Mouse (Mus musculus): ENCODE measurements around the gene Dhps. TPM values are rescaled to one million over a fixed set of nuclear protein-coding genes. Genes with fewer than 3 reads are reported as not detected.

Gene Dhps
- total RNA-seq (2022) = 10 to 100 TPM; 32.7 to 36.4 (median 35.5) TPM

DNA sequence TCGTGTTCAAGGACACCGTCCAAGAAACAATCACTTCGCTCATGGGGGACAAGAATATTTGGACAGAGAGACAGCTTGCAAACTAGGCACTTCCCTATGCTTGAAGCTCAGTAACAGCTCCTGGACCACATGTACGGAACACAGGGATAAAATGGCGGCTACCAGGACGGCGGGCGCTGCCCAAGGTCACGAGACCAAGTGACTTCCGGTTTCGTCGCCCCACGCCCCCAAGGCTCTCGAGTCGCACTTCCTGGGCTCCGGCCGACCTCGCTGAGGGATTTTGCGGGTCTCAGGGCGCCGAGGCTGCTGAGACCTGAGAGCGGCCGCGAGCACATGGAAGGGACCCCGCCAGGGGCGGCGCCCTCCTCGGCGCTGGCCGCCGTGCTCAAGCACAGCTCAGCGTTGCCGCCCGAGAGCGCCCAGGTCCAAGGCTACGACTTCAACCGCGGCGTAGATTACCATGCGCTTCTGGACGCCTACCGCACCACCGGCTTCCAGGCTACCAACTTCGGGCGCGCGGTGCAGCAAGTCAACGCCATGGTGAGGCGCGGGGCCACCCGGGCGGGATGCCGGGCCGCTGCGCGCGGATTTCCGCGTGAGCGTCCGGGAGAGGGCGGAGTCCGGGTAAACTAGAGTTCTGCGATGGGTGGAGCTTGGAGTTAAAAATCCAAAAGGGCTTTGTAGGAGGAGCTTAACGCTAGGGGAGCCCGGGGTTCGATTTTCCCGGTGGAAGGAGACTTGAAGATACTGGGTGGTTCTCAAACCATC, at the start of gene Dhps:
Gene Dhps, plus strand, starts transcription at position 244 of the 768 bp plus-strand sequence.
- peak; percentile 92 for DNase-seq (ENCODE audit: low spot score)

DNA sequence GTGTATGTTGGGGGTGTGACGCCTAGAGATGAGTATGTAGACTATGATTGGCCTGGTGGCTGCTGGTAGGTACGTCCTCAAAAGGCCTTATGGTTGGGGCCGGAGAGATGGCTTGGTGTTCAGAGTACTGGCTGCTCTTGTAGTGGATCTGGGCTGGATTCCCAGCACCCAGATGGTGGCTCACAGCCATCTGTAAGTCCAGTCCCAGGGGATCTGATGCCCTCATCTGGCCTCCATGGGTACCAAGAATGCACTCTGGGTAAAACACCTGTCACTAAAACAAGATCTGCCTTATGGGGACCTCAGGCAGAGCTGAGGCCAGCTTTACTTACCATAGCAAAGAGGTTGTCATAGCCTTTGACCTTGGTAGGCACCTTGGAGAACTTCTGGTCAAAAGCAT, 47.7 kb upstream of the Dhps start:
- no peak for DNase-seq (ENCODE audit: low spot score)

DNA sequence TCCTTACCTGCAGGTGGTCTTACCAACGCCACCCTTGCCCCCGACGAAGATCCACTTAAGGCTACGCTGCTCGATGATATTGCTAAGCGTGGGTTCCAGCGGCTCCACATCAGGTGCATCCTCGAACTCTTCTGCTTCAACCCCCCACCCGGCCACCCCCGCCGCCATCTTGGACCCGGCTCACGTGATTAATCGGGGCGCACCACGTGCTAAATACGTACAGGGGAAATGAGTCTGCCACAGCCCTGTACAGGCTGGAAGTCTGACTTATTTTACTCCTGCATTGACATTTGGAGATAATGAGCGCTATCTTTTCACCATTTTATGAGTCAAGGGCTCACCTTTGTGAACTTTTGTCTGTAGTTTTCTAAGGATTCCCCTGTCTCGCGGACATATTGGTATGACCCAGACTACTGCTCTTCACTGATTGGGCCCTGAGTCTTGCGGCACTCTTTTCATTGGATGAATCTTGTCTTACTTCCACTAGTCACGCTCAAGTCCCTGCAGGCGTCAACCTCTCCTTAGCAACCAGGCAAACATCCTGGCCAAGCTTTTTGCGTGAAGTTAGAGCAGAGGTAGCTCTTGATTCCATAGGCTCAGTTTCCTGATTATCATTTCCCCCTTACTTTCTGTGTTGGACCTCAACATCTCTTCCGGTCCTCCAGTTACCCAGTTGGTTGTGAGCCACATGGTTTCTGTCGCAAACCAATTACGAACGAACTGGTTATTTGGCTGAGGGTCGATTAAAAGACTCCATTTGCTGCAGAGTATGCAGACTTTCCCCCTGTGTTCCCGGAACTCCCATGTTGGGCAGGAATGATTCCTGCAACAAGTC, 46.2 kb upstream of the Dhps start, which contains the start of gene Asna1:
Gene Asna1, minus strand, starts transcription at position 184 of the 835 bp plus-strand sequence.
- peak; percentile 91 for DNase-seq (ENCODE audit: low spot score)

DNA sequence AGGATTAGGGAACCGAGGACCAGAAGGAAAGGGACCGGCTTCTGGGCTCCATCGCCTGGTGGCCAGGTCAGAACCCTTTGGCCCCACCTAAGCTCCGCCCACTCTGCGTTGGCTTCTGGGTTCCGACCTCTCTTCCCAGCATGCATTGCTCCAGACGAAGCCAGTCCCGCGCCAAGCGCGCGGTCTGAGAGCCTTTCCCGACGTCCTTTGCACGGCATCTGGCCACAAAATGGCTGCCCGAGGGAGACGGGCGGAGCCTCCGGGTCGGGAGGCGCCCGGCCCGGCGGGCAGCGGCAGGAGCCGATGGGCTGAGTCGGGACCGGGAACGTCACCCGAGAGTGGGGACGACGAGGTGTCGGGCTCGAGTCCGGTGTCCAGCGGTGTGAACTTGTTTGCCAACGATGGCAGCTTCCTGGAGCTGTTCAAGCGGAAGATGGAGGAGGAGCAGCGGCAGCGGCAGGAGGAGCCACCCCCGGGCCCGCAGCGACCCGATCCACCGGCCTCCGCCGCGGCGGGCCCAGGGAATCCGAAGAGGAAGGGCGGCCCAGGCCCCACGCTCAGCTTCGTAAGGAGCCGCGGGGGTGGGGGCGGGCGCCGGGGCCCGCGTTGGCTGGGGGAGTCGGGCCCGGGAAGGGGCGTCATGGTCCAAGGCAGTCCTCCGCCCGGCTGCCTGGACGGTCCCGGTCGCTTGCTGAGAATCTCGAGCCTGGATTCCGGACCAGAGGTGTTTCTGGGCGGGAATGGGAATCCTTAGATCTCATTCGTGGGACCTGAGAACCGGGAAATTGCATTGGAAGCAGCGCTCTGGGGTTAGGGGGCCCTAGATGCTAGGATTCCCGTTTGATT, 44.7 kb upstream of the Dhps start, which contains the start of gene Trir:
Gene Trir, plus strand, starts transcription at position 154 of the 846 bp plus-strand sequence.
- DNase-seq (ENCODE audit: low spot score) = peak; percentile 98

DNA sequence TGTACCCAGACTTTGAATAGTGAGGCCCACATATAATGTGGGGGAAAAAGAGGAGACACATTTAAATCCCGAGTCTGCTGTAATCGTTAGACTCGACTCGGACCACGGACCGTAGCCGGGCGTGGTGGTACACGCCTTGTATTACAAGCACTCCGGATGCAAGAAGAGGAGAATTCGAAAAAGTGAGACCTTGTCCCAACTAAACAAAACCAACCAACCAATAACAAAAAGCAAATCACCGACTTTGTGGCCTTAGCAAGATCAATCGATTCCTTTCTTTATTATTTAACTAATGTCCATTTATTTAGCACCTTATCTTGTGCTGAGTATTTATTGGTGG, 44.1 kb upstream of the Dhps start:
- no peak for DNase-seq (ENCODE audit: low spot score)

DNA sequence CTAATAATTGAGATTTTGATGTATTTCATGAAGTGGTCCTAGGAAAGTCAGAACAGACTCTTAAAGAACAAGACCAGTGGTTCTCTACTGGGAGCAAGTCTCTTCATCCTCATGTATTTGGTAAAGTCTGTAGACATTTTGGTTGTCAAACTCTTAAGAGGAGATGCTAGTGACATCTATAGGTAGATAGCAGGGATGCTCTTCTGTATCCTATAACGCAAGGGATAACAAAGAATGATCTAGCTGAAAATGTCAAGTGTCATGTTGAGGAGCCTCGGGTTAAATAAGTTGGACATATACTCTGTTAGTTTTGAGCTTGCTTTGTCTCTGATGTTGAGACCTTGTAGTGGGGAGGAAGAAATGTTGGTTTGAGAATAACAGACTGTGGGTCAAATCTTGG, 43.6 kb upstream of the Dhps start:
- no peak for DNase-seq (ENCODE audit: low spot score)

DNA sequence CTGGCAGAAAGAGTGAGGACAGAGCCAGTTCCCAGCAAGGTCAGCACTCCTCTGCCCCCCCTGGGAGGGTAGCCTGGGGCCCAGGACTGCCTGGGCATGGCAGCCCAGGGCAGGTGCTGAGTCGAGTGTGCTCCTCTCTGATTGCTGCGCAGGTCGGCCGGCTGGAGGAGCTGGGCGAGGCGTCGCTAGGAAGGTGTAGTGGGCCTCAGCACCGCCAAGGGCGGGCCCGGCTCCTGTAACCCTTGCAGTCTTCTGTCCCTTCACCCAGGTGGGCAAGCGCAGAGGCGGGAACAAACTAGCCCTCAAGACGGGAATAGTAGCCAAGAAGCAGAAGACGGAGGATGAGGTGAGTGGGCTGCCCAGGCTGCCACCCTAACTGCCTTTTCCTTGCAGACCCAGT, 42.3 kb upstream of the Dhps start:
- no peak for DNase-seq (ENCODE audit: low spot score)

DNA sequence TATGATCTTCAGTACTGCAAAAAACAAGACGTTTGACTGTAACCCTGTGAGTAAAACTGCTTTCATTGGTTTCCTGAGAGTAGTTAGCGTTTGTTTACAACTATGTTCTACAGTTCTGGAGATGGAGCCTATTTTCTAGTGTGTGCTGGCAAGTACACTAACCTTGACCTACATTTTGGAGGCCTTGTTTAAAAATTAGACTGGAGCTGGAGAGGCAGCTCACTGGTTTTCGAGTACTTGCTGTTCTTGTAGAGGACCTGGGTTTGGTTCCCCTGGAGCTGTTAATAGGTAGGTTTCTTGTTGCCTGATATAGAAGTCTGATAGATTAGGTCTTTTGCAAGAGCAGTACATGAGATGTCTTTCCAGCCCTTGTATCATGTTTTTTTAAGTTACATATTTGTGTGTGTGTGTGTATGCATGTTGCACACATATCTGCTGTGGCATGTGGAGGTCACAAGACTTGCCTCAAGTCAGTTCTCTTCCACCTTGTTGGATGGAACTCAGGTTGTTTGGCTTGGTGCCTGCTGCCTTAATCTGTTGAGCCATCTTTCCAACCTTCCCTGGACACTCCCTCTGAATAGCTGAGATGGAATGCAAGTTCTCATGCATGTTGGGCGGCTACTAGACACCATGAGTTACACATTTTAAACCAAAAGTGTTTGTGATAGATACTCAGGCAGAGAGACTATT, 38.8 kb upstream of the Dhps start:
- no peak for DNase-seq (ENCODE audit: low spot score)

DNA sequence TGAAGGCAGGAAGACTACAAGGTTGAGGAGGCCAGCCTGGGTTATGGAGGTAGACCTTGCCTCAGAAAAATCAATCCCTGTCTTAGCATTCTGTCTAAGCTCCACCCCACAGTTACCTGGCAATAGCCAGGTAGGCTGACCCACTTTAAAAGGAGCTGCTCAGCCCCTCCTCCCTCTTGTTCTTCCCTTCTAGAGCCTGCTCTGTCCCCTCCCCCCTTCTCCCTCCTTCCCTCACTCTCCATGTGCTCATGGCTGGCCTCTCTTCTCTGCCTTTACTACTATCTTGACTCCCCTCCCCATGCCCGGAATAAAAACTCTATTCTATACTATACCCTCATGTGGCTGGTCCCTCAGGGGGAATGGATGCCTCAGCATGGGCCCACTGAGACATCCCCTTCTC, 37.7 kb upstream of the Dhps start:
- no peak for DNase-seq (ENCODE audit: low spot score)

DNA sequence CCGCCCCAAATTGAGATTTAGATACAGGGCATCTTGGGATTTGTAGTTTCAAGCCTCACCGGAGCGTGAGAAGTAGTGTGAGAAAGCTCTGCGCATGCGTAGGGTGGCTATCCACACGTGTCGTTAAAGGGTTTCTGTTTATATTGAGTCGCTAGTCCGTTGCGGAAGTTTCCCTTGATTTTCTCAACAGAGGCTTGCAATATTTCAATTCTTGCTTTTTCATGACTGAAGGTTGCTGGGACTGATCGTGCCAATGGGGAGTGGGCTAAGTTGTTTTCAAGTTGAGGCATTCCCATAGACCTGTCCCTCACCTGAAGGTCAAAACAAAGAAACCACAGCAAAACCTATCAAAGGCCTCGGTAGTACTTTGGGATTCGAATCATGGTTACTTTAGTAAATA, 36.8 kb upstream of the Dhps start:
- no peak for DNase-seq (ENCODE audit: low spot score)

DNA sequence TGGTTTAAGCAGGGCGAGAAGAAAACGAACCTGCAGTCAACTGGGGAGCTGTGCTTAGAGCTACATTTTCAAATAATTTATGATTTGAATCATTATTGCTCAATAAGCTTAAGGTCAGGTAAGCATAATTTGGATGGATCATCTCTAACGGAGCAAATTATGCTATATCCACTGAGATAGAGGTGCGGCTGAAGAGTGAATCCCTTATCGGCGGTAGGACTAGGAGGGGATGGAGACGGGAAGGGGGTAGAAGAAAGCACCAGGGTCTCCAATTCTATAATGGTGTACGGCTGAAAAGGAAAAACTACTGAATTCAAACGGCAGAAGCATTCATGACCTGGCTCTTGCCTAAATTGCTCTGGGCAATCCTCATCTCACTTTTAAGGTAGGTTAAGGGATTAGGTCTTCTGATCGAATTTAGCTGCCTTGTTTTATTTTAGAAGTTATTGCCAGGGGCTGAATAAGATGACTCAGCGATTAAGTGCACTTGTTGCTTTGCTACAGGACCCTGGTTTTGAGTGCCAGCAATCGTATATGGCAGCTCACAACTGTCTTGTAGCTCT, 36.3 kb upstream of the Dhps start:
- DNase-seq (ENCODE audit: low spot score) = no peak

DNA sequence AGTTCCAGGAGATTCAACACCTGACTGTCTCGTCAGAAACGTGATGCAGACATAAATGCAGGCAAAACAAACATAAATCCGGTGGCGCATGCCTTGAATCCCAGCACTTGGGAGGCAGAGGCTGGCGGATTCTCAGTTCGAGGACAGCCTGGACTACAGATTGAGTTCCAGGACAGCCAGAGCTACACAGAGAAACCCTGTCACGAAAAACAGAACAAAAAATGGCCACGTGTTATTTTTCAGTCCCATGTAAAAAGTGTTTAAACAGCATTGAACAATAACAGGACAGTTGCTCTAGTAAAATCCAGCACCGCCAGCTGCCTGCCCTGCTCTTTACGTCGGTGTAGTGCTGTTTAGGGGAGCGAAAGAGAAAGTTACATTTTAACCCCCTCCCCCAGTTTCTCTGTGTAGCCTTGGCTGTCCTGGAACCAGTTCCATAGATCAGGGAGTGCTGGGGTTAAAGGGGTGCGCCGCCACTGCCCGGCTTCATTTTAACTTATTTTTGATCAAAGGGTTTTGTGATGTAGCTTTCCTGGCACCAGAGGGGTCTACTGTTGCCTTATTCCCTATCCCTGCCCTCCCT, 35.7 kb upstream of the Dhps start:
- DNase-seq (ENCODE audit: low spot score) = no peak

DNA sequence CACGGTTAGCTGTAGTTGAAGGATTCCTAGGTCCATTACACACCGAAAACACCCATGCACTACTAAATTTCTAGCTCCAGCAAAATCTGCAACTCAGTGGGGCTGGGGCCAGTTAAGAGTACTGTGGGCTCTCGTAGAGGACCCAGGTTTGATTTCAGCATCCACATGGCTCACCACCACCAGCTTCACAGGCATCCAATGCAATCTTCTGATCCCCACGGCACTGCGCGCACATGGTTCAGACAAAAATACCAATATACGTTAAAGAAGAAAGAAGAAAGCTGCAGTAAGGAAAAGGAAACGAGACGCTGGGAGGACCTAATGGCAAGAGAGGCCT, 35.2 kb upstream of the Dhps start:
- no peak for DNase-seq (ENCODE audit: low spot score)

DNA sequence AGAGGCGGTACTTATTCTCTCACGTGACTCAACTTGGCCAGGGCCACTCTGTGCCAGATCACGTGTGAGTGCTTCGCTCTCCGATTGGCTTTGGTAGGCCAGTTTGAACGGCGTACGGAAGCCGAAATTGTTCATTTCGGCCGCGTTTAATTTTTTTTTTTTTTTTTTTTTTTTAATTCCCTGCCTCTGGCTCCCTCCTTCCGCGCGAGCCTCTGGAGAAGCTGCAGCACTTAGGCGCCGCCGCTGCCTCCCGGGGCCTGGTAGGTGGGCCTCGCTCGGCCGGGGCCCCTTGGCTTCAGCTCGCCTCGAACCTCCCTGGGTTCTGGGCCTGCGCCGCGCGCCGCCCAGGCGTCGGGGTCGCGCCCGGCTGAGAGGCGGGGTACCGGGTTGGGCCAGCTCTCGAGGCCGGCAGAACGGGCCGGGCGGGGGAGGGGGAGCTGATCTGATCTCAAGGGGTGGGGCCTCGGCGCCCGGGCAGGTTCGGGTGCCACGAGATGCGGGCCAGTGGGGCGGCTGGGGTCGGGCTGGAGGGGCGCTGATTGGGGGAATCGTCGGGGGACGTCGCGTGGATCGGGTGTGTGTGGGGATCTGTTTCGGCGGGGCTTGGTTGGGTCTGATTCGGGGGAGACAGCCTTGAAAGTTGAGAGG, 34.7 kb upstream of the Dhps start, which contains the start of gene Tnpo2:
Gene Tnpo2, plus strand, starts transcription at position 198 of the 648 bp plus-strand sequence.
- peak; percentile 93 for DNase-seq (ENCODE audit: low spot score)

DNA sequence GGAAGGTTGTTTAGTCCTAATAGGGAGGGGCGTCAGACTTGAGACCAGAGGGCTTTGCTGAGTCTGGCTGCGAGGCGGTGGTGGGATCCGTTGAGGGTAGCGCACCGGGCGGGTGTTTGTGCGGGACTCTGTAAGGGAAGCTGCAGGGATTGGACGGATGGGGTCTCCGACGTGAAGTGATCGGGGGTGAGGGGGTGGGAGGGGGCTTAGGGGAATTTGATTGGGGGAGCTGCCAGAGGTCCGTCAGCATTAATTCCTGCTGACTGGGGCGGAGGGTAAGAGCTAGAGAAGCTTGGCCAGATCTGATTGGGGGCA, 34.2 kb upstream of the Dhps start:
- no peak for DNase-seq (ENCODE audit: low spot score)

DNA sequence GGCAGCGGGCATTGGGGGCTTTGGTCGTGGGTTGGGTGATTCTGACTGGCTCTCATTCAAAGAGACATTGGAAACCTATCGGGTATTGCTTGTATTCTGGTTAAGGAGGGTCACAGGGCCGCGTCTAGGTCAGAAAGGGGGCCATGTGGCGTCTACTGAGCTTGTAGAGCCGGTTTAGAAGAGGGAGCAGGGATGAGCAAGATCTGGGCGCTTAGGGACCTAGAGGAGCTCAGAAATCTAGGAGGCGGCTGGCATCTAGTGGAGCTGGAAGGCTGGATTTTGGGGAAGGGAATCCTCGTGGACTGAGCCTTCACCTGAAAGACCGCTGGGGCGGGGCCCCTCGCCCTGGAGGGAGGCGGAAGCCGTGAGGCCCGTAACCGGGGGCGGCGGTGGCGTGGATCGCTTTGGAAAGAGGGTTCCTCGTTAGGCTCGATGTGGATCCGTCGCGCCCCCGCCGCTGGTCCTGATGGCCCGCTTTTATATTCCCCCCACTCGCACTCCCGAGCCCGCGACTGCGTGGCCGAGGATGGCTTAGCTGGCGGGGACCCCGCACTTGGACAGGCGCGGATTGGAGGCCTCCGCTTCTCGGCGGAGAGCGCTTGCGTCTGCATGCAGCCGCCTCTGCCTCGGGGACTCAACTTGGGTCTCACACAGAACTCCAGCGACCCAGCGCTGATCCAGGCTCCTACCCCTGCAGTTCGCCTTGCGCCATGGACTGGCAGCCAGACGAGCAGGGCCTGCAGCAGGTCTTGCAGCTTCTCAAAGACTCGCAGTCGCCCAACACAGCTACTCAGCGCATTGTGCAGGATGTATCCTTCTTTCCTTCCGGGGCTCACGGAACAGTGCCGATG, 33.7 kb upstream of the Dhps start:
- DNase-seq (ENCODE audit: low spot score) = no peak

DNA sequence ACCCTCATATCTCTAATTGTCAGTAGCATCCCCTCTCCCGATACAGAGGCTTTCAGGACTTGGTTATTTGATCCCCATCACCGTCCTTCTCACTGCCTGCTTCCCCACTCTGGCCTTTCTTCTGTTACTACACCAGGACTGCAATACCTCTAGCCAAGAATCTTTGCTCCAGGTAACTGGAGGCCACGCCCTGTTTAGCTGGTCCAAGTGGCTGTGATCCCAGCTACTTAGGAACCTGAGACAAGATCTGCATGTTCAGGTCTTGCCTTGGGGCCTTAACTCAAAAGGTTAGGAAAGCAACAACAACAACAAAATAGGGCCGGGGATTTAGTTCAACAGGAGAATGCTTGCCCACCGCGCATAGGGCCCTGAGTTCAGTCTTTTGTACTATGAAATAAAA, 27.9 kb upstream of the Dhps start:
- no peak for DNase-seq (ENCODE audit: low spot score)

DNA sequence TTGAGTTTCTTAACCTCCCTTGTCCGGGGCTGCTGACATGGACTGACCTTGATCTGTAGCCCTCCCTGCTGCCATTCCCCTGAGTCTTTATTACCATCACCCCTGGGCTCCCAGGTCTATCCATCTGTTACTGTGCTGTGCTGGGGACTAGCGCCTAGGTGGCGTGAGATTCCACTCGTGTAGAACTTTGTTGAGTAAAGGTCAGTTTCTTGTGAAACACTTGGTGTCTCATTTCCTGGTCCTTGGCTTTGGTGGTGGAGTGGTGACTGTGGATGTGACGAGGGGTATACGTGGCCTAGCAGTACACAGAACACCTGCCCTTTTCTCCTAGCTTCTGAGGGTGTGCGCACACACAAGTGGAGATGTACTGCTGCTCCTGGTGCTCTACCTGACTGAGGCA, 14.2 kb upstream of the Dhps start:
- DNase-seq (ENCODE audit: low spot score) = no peak

DNA sequence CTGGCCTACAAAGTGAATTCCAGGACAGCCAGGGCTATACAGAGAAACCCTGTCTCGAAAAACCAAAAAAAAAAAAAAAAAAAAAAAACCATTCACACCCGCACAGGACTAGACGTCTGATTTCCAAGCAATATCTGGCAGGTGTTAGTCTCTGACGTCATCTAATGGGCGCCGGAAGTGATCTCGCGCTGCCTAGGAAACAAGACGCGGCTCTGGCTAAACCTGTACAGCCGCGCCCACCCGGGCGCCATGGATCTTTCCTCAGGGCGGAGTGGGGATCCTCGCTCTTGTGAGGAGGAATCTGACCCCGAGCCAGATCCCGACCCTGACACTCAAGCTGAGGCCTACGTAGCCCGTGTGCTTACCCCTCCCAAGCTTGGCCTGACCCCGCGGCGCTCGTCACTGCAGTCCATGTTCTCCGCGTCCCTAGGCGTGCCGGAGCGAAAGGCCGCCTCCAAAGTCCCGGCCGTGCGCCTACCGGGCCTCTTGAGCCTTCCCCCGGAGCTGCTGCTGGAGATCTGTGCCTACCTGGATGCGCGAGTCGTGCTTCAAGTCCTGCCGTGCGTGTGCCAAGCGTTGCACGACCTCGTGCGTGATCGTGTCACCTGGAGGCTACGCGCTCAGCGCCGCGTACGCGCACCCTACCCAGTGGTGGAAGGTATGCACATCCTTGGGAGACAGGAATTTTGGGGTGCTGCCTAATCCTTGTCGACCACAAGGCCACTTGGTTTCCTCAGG, 11.5 kb upstream of the Dhps start, which contains the start of gene Fbxw9:
Gene Fbxw9, plus strand, starts transcription at position 177 of the 738 bp plus-strand sequence.
- DNase-seq (ENCODE audit: low spot score) = peak; percentile 91
